Mouse (Mus musculus): ENCODE results near the gene Ubl7. TPM values are rescaled to one million over a fixed set of nuclear protein-coding genes. Genes with fewer than 3 reads are reported as not detected.

Gene Ubl7
- total RNA-seq (2021): 100 to 1,000 TPM; 101 to 109 TPM
- long read RNA-seq, experiment 1, transcript Ubl7-209 (11 exons, 1,319 nt): minor isoform, 17 of 123 reads
- long read RNA-seq, experiment 1, transcript Ubl7-201 (11 exons, 1,364 nt): major isoform, 64 of 123 reads
- long read RNA-seq, experiment 1, partial matches to known transcripts: 19 of 123 reads
- long read RNA-seq, experiment 1, other reads (novel, unspliced or antisense): 19 of 123 reads
- long read RNA-seq, experiment 2, transcript Ubl7-208 (11 exons, 1,426 nt): minor isoform, 5 of 87 reads
- long read RNA-seq, experiment 2, transcript Ubl7-201 (11 exons, 1,364 nt): major isoform, 47 of 87 reads
- long read RNA-seq, experiment 2, transcript Ubl7-209 (11 exons, 1,319 nt): minor isoform, 14 of 87 reads
- long read RNA-seq, experiment 2, partial matches to known transcripts: 14 of 87 reads
- long read RNA-seq, experiment 2, other reads (novel, unspliced or antisense): 7 of 87 reads

GRCm38 (mm10) chr9:57910254-57911160 is at the start of gene Ubl7:
Ubl7 (plus strand) TSS chr9:57910979.
- TF ChIP-seq CTCF (IDR thresholded peaks at IDR 0.05): no peak
- H3K27ac ChIP-seq: peak within 1 kb of the TSS; percentile 90
- peak; percentile 87 to 91 for DNase-seq (ENCODE audit: extremely low spot score in 1 of 2, low spot score in 2 of 2)
- intact Hi-C loops (cut with DNase I): loop anchor here (2.0 kb wide), 1 partner anchor 74 kb away; the partner anchor contains the start of gene Arid3b
- peak within 1 kb of the TSS; percentile 86 for H3K4me3 ChIP-seq

- peak overlapping the region; percentile 47; the same call in 1 of the 2 replicates for H3K27ac ChIP-seq
- DNase-seq (ENCODE audit: extremely low spot score in 1 of 2, low spot score in 2 of 2): peak; percentile 51 to 59
- intact Hi-C loops (cut with DNase I): loop anchor here (1.0 kb wide), 1 partner anchor 136 kb away; no protein-coding TSS in a partner anchor
- H3K4me3 ChIP-seq: peak overlapping the region; percentile 16; the same call in 1 of the 2 replicates
- peak; percentile 75 for TF ChIP-seq CTCF (IDR thresholded peaks at IDR 0.05)
Measured at GRCm38 (mm10) chr9:57861951-57862471, 48.8 kb upstream of the Ubl7 start.

DNA sequence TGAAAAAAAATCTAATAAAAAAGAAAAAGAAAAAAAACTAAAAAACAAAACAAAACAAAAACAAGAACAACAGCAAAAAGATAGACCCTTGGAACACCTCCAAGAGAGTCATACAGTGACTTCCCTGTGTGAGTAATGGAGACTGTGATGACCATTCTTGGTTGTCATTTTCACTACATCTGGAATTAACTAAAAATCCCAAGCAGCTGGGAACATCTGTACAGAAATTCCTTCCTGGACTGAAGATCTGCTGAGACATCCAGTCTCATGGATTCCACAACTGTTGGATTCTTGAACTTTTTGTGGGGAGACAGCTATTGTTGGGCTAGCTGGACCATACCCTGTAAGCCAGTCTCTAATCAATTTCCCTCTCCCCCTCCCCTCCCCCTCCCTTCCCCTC is 46.4 kb upstream of the Ubl7 start:
- no peak for TF ChIP-seq CTCF (IDR thresholded peaks at IDR 0.05)
- DNase-seq (ENCODE audit: extremely low spot score in 1 of 2, low spot score in 2 of 2): no peak
- no peak overlapping the region for H3K27ac ChIP-seq
- intact Hi-C loops (cut with DNase I): no loop called here
- H3K4me3 ChIP-seq: no peak overlapping the region

- H3K27ac ChIP-seq: no peak overlapping the region; the same call in 1 of the 2 replicates
- intact Hi-C loops (cut with DNase I): loop anchor here (2.0 kb wide), 2 partner anchors 36 to 66 kb away; no protein-coding TSS in a partner anchor
- no peak for TF ChIP-seq CTCF (IDR thresholded peaks at IDR 0.05)
- peak; percentile 20 to 47 for DNase-seq (ENCODE audit: extremely low spot score in 1 of 2, low spot score in 2 of 2)
- no peak overlapping the region for H3K4me3 ChIP-seq
Measured at GRCm38 (mm10) chr9:57866530-57866929, 44.2 kb upstream of the Ubl7 start.

DNA sequence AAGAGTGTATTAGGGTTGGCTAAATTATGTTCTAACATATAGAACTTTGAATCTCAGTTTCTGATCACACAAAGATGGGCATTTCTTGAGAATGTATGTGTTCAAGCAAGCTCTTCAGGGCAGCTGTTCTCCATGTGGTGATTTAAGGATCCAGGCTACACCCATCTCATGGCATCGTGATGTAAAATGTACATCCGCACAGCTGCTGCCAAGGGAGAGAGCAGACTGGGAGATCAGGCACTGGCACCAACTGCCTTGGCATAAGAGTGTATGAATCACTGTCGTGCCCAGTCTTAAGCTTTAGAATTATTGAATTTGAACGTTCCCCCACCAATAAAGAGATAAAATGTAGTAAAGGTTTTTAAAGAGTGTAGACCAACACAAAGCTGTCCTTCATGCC is 43.5 kb upstream of the Ubl7 start:
- intact Hi-C loops (cut with DNase I): loop anchor here (2.0 kb wide), 2 partner anchors 36 to 66 kb away; no protein-coding TSS in a partner anchor
- TF ChIP-seq CTCF (IDR thresholded peaks at IDR 0.05): no peak
- Histone ChIP-seq H3K4me3 (no peak overlapping the region), H3K27ac (peak overlapping the region; percentile 22)
- DNase-seq (ENCODE audit: extremely low spot score in 1 of 2, low spot score in 2 of 2): peak in 1 of 2 experiments; percentile 32

DNA sequence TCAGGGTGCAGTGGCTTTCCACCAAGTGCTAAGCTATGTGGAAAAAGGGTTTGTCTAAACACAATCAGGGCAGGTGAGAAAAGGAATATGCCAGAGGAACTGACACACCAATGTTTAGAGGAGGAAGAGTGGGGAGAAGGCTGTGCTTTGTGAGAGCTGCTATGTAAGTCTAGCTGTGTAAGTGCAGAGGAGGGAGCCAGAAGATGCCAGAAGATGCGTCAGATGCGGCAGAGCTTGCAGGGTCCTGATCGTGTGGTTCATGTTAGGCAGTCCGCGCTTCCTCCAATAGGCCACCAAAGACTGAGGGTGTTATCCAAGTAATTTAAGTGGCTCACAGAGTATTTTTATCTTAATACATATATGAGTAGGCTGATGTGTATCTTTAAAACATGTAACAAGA is 42.9 kb upstream of the Ubl7 start:
- DNase-seq (ENCODE audit: extremely low spot score in 1 of 2, low spot score in 2 of 2): peak in 1 of 2 experiments; percentile 13
- Histone ChIP-seq H3K4me3 (no peak overlapping the region), H3K27ac (peak overlapping the region; percentile 22)
- intact Hi-C loops (cut with DNase I): loop anchor here (2.0 kb wide), 2 partner anchors 35 to 65 kb away; no protein-coding TSS in a partner anchor
- TF ChIP-seq CTCF (IDR thresholded peaks at IDR 0.05): no peak

DNA sequence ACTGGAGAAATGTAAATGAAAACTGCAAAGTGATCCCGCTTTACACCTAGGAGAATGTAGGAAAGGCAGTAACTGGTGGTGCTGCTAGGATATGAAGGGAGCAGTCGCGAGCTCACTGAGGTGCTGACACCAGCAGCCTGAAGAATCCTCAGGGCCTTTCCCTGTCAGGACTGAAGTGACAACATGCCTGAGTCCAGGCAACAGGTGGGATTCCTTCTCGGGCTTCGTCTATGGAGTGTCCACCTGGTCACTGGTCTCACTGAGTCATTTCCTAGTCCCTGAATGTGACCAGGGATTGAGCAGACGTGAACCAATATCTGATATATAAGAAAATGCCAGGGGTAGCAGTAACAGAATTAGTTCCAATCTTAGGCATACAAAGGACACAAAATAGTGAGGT is 42.0 kb upstream of the Ubl7 start:
- DNase-seq (ENCODE audit: extremely low spot score in 1 of 2, low spot score in 2 of 2): no peak
- no peak for TF ChIP-seq CTCF (IDR thresholded peaks at IDR 0.05)
- no peak overlapping the region for H3K4me3 ChIP-seq
- no peak overlapping the region for H3K27ac ChIP-seq
- intact Hi-C loops (cut with DNase I): no loop called here

DNA sequence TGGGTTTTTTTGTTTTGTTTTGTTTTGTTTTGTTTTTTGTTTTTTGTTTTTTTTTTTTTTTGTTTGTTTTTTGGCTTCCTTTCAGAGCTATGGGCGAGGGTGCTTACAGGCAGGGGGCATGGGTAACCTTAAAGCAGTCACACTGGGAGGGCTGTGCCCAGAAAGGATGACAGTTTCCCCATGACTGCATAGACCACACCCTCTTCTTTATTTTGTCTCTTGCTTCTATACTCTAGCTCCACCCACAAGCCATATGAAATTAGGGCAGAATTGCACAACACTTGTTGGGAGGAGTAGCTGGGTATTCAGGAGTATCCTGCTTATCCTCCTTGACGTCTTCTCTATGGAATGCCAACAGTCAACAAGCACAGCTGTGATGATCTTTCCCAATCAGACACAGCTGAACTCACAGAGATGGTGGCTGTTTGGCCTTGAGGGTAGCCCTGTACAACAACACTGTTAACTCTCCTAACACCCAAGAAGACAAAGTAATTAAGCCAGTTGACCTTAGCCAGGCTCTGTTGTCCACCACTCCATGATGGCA is 40.4 kb upstream of the Ubl7 start:
- H3K4me3 ChIP-seq: no peak overlapping the region
- intact Hi-C loops (cut with DNase I): no loop called here
- no peak for TF ChIP-seq CTCF (IDR thresholded peaks at IDR 0.05)
- H3K27ac ChIP-seq: no peak overlapping the region
- DNase-seq (ENCODE audit: extremely low spot score in 1 of 2, low spot score in 2 of 2): no peak

- intact Hi-C loops (cut with DNase I): no loop called here
- no peak for TF ChIP-seq CTCF (IDR thresholded peaks at IDR 0.05)
- Histone ChIP-seq H3K27ac (no peak overlapping the region), H3K4me3 (no peak overlapping the region)
- no peak for DNase-seq (ENCODE audit: extremely low spot score in 1 of 2, low spot score in 2 of 2)
Measured at GRCm38 (mm10) chr9:57874134-57874533, 36.6 kb upstream of the Ubl7 start.

DNA sequence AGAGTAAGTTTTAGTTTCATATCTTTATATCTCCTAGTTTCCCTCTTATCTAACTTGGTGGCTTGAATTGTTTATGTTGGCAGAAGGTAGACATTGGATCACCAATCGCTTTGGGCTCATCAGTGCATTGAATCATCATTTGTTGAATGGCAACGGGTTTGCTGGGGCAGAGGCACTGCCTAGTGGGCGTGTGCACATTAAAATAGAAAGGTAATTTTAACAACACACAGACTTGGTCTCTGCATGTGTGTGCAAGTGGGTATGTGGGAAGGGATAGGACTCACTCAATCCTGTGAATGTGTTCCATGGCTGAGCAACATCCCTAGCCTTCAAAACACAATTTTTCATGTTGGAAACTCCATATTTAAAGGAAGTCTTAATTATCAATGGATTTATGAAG is 35.8 kb upstream of the Ubl7 start:
- no peak for TF ChIP-seq CTCF (IDR thresholded peaks at IDR 0.05)
- no peak for DNase-seq (ENCODE audit: extremely low spot score in 1 of 2, low spot score in 2 of 2)
- no peak overlapping the region for H3K4me3 ChIP-seq
- intact Hi-C loops (cut with DNase I): no loop called here
- H3K27ac ChIP-seq: no peak overlapping the region

DNA sequence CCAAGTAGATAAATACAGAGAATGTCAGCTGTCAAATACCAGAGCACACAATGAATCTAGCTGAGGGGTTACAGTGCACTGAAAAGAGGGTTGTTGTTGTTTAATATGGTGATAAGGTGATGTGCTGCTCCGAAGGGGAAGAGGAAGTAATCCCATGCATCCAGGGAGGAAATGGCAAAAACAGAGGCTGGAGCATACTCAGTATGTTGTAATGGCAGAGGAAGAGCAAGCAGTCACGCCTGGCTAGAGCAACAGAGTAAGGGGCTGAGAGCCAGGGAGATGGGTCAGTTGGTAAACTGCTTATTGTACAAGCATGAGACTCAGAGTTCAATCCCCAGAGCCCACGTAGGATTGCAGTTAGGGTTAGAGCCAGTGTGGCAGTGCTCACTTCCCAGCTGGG is 31.6 kb upstream of the Ubl7 start:
- no peak for TF ChIP-seq CTCF (IDR thresholded peaks at IDR 0.05)
- intact Hi-C loops (cut with DNase I): no loop called here
- no peak overlapping the region for H3K27ac ChIP-seq
- DNase-seq (ENCODE audit: extremely low spot score in 1 of 2, low spot score in 2 of 2): no peak
- no peak overlapping the region for H3K4me3 ChIP-seq
